Mouse (Mus musculus): ENCODE results near the gene 2010003K11Rik.
"Not testable (repeated sequence)": the region's sequence is repeated elsewhere in the genome, so short reads cannot be mapped to it uniquely, and the experiment has no call there.

GRCm38 (mm10) chr19:4454040-4454439, 44.3 kb downstream of the 2010003K11Rik start:
- not testable (repeated sequence) for TF ChIP-seq FLI1 (IDR thresholded peaks at IDR 0.05; ENCODE audit: low read length); GATA1 (IDR thresholded peaks at IDR 0.05; ENCODE audit: borderline replicate concordance, low read length)

All from megakaryocyte, embryonic 14.5 days (primary cell).